Mouse (Mus musculus) heart, adult 8-10 months (tissue): Measurements from ENCODE around the gene Actrt2. TPM values are rescaled to one million over a fixed set of nuclear protein-coding genes. Genes with fewer than 3 reads are reported as not detected.

Source experiments
- DNase-seq: peaks from one replicate; pipeline ENCODE4 v3.0.0; 2022; ENCODE audit warnings: low spot score
- total RNA-seq, 4 experiments: library from RNA; stranded (reverse); gene quantifications; 2 replicates each; pipeline ENCODE4 v1.2.4; 2022

The Actrt2 gene
- not detected for total RNA-seq

DNA sequence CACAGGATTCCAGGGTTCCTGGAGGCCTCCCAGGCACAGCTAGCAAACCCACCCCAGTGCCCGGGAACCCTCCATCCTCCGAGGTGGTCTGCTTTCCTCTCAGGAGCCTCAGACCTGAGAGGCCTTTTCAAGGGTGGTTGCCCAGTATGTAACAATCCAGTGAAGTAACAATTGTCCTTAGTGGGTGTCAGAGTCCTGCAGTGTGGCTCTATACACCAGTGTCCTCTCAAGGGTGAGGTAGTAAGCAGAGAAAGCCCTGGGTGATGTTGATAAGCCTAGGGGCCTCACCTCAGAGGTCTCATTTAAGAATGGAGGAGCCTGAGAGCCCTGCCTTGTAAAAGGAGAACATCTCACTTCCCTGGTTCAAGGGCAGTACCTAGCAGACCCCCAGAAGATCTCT is at the start of gene Actrt2:
Actrt2 (minus strand) TSS at position 101 of the 400 bp plus-strand sequence.
- DNase-seq: no peak

DNA sequence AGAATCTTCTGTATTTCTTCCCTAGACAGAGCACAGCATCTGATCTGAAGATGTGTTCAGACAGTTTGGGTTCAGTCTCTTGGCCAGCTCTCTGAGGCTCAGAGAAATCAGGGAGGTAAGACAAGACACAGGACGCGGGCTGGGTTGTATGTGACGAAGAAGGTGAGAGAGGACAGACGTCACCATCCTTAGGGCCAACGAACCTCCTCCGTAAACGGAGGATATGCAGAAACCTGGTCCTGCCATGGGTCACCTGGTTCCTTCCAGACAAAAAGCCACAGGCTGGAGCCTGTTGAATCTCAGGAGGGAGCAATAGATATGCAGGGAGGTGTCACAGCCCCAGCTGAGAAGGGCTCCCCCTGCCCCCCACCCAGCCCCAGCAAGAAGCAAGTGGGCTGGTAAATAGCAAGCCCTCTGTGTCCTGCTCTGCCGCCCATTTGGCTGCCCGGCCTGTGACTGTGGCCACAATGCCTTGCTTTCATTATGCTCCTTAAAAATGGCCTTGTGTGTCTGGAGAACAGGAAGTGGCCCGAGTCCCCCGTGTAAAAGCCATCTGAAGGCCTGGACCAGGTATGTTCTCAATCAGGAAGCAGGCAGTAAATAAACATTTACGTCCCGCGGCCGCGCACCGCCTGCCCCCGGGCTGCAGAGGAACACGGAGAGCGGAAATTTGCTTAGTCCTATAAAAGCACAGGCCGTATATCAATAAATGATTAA is 41.9 kb upstream of the Actrt2 start:
- DNase-seq: no peak

GRCm38 (mm10) chr4:154708811-154709210 is 41.1 kb upstream of the Actrt2 start:
- no peak for DNase-seq

DNA sequence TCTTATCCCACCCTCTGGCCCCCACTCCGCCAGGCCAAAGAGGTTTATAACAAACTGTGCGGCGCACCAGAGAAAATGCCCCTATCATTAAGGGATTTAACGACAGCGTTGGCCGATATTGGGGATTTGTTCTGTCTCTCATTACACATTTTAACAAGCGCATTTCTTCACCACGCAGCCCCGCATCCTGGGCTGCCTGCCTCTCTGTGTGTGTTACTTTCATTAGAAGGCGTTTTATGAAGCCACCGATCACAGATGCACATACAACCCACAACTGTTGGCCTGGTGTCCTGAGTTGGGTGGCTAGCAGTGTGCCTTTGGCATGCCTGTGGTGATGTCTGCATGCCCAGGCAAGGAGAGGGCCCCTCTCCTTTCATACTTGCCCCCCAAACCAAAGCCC is 40.6 kb upstream of the Actrt2 start:
- DNase-seq: no peak

GRCm38 (mm10) chr4:154707521-154707920 is 39.9 kb upstream of the Actrt2 start:
- DNase-seq: no peak

- DNase-seq: no peak
Measured at GRCm38 (mm10) chr4:154706442-154706841, 38.8 kb upstream of the Actrt2 start.

DNA sequence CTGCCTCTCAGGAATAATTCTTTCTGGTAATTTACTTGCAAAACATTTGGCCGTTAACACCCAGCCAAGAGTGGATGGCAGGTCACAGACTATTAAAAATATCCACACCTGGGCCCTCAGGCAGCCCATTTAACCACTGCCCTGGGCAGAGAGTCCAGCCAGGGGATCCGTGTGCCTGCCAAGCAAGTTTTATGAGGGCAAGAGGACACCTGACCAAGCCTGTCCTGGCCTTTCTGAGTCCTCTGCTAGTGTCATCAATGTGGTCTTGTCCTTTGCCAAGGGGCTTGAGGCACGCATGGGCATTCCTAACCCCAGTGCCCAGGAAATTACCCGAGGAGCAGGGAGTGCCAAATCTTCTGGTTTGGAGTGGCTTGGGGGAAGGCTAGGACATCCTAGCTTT is 38.0 kb upstream of the Actrt2 start:
- DNase-seq: no peak

DNA sequence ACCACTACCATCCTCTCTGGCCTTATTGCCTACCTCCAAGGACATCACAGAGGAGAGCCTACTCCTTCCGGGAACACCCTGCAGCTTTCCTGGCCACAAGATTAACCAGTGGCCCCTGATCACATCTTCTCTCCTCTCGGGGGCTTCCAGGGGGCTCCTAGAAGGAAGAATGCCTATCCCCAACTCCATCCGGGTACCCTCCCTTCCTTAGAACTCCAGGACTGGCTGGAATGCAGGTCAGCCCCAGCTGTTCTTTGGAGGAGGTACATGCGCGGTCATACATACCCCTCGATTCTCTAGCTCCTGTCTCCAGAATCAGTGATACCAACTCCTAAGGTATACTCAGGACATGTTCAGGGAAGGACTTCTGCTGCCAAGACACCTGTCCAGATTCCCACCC is 37.4 kb upstream of the Actrt2 start:
- DNase-seq: no peak

GRCm38 (mm10) chr4:154704591-154704990 is 36.9 kb upstream of the Actrt2 start:
- DNase-seq: no peak

DNA sequence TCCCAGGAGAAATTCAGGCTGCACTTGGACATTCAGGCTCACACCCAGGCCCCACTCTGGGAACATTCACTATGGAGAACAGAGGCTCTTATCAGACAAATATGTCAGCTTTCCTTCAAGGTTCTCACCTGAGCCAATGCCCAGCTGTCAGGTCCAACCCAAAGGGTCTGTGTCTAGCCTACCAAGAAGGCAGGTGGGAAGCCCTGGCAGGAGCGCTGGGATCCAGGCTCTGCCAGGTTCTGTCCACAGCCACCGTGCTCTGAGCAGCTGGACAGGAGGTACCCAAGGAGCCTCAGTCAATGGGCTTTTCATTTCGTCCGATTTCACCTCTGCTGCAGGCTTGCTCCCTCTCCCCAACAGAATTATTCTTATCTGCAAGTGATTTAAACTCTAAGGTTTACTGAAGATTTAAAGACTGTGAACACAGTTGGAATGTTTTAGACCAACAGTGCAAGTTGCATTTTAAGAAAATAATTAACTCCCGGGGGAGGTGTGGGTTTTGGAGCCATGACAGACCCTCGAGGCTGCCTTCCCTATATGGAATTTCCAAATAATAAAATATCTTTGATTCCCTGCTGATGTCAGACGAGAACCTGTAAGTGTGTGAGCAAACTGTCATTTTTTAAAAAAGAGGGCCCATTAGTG is 35.9 kb upstream of the Actrt2 start:
- no peak for DNase-seq

GRCm38 (mm10) chr4:154702931-154703330 is 35.3 kb upstream of the Actrt2 start:
- DNase-seq: no peak

DNA sequence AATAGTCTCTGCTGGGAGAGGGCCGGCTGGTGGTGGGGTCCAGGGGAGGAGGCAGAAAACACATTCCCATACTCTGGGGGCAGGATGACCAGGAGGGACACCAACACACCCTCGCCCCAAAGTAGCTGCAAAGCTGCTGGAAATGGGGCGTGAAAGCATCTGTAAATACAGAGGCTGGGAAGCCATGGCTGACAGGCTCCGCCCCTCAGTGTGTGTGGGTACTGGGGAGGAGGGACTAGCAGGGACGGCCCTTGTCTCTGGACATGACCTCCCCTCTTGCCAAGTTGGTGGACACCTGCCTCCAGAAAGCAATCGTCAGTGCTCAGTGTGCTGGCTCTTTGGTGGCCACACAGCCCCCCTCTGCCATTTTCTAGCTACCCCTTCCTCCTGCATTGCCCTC is 34.5 kb upstream of the Actrt2 start:
- no peak for DNase-seq

DNA sequence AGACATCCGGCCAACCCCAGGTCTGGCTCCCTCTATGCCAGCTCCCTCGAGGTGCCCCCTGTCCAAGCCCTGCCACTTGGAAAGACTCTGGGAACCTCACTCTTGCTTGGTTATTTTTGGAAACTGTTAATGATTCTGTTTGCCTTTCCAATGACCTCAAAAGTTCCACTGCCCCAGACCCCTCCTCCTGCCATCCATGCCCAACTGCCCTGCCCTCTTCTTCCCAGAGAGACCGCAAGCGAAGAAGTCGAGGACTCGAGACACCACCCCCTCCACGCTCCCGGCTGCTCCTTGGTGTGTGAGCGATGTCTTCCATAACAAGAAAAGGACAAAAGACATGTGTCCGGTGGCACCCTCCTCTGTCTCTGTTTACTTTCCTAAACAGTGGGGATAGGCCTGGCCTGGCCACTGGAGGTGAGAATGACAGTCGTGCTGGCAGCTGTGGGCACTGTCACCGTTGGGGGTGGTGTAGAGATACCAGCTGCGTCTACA is 33.3 kb upstream of the Actrt2 start:
- peak; percentile 50 for DNase-seq

GRCm38 (mm10) chr4:154700436-154700835 is 32.8 kb upstream of the Actrt2 start:
- DNase-seq: no peak

GRCm38 (mm10) chr4:154699236-154699635 is 31.6 kb upstream of the Actrt2 start:
- DNase-seq: no peak

DNA sequence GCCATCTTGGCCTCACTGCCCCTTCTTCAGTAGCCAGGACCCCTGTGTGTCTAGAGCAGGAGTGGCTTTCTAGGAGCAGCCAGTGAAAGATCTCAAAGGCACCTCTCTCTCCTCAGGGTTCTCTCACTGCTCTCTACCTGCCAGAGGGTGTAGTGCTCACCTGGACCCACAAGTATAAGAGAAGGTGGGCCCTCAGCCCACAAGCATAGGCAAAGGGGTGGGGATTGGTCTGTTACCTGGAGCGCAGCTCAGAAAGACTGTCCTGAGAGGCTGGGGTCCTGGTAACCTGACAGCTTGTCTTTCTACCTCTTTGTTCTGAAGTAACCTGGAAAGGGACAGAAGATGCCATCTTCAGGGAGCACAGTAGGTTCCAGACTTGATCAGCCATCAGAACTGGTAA is 31.0 kb upstream of the Actrt2 start:
- no peak for DNase-seq

GRCm38 (mm10) chr4:154698021-154698590 is 30.4 kb upstream of the Actrt2 start:
- DNase-seq: no peak

- DNase-seq: no peak
Measured at GRCm38 (mm10) chr4:154697476-154697875, 29.8 kb upstream of the Actrt2 start.

DNA sequence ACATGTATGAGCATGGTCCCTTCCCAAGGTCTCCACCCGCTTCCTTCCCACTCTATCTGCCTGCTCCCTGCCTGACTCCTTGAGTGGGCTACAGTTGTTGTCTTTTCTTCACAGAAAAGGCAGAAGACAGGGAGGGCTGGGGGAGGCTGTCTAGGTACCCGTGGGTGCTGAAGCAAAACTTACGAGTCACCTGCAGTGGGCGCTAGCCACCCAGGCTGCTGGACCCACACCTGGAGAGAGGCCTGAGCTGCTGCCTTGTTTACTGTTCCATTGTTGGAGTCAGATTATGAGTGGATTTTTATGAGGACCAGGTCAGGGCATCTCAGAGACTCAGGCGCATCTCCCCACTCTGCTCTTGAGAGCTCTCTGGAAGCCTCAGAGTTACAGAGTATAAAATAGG is 28.9 kb upstream of the Actrt2 start:
- no peak for DNase-seq

DNA sequence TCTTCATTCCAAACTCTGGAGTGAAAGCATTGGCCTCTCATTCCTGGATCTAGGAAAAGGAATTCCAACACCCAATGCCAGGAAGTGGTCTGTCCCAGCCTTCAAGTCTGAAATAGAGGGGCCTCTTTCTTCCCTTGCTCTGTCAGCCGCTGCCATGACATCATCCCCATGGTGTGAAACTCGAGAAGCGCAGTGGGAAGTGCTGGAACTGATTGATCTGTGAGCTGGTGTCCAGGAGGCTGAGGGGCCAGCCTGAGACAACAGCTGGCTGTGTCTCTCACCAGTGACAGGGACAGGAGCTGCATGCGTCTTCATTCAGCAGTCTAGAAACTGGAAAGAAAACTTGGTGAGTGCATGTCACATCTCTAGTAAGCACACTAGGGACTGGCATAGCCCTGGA is 28.5 kb upstream of the Actrt2 start:
- DNase-seq: no peak

DNA sequence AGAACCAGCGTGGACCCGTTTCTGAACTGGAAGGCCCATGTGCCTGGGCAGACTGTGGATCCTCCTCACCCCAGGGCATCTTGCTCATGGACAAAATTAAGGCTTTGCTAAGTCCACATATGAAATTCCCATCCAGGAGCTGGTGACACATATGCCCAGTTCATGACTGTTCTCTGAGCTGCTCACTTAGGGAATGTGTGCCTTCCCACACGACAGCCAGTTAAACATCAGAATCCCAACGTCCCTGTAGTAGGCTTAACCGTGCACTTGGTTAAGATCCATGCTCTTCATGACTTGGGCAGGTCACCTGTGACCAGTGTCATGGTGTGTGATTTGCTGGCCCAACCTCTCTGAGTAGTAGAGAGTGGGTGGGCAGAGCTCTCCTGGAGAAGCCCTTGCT is 26.7 kb upstream of the Actrt2 start:
- no peak for DNase-seq

DNA sequence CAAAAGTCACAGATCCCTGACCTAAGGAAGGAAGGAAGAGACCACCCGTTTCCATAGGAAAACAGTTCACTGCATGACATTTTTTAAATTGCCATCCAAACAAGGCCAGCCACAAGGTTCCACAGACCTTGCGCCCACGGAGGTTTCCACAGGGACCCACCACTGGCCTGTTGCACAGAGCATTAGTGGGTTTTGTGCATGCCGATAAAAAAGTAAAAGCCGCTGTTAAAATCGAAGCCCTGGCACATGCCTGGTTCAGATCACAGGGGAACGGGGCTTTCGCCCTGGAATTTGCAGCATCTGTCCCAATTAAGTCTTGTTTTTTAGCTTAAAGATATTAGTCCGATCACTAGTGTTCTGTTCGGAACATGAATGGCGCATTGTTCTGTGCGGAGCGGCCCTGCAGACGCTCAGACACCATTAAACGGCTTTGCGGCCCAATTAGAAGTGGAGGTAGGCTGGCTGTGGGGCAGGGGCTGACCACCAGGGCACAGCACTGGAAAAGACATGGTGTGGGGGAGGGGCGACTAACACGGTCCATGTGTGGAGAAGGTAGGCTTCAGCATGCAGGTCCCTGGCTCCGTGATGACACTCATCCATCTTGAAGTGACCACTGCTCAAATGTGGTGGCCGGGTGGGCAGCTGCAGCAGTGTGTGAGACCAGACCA is 25.8 kb upstream of the Actrt2 start:
- DNase-seq: no peak
